Mouse (Mus musculus) spleen, adult 2 months (tissue): ENCODE measurements at regions not wholly inside any gene's neighbourhood (a gene's known extent, or its start where the extent isn't known, plus 50 kb on each side); places are given as distances from the start of the nearest gene placed in this dataset.

Experiments
- CTCF ChIP-seq: fragments of 200-500 bp; IDR thresholded peaks from 2 replicates; pipeline ENCODE4 v1.5.1; 2011; ENCODE audit warnings: mild to moderate bottlenecking, inconsistent platforms; ENCODE audit not compliant: insufficient read depth, insufficient read length, insufficient replicate concordance; ENCODE audit errors: extremely low read depth
- POLR2A ChIP-seq: fragments of 200-500 bp; IDR thresholded peaks from 2 replicates; pipeline ENCODE4 v1.6.1; 2011; ENCODE audit warnings: low read depth, low read length, inconsistent platforms

DNA sequence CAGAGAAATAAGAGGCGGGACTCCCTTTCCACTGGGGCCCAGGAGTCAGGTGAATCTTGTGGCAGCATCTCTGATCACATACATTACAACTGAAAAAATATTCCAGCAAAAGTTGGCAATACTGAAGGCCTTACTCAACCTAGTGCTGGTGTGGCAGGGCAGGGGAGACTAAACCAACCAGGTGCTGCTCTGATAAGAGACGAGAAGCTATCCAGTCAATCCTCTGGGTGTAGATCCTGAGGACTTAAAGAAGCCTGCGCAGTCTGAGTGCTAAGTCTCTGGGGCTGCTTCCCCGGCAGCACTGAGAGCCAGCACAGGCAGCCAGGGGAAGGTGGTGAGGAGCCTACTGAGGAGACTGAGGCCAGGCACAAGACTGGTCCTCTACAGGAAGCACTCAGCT, 51.0 kb upstream of the Plcl2 start:
- no peak for TF ChIP-seq CTCF
- TF ChIP-seq POLR2A, result no peak
